Mouse (Mus musculus): ENCODE measurements at regions not wholly inside any gene's neighbourhood (a gene's known extent, or its start where the extent isn't known, plus 50 kb on each side); places are given as distances from the start of the nearest gene placed in this dataset.

DNA sequence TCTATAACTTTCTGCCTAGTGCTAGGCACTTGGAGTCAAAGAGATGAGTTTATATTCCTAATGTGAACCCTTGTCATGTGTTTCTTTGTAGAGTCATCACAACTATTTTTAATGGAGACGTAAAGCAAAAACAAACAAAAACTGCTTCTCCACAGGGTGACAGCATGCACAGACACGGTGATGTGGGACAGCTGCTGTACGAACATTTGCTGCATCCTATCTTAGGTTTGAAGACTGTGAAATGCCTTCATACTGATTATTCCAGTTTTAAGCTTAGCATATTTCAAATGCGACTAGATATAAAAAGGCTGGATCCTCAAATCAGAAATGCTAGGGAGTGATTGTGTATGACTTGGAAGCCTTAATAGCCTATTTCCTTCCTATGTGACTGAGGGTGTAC is 187.3 kb upstream of the Eci2 start:
- TF ChIP-seq CTCF (IDR thresholded peaks at IDR 0.05; ENCODE audit: low read depth) (no peak), EP300 (IDR thresholded peaks at IDR 0.05; ENCODE audit: low read depth) (no peak)
